Mouse (Mus musculus) cerebellum, postnatal 4 days (tissue): ENCODE data around the gene Ctr9.

Source experiments
- DNase-seq, 2 experiments: peaks; one replicate each; pipeline ENCODE4 v3.0.0; 2022; ENCODE audit warnings: low spot score in 2 of 2, mixed read lengths in 1 of 2

The Ctr9 gene

DNA sequence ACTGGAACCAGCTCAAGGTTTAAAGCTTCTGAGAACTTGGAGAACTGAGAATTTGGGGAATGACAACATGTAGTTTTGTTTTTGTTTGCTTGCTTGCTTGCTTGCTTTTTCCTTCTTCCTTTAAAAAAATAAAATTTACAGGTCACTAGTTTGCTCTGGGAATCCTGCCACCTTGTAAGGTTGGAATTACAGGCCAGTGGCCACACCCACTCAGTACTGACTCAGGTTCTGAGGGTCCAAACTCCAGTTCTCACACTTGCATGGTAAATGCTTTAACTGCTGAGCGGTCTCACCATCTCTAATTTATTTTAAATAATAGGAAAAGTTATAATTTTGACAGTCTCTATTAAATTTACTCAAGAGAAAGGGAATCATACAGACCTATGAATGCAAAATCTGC, 69.4 kb downstream of the Ctr9 start:
- no peak for DNase-seq
